Comparison of ENCODE assay signal across 8 mouse cellular contexts in the genomic region with DNA sequence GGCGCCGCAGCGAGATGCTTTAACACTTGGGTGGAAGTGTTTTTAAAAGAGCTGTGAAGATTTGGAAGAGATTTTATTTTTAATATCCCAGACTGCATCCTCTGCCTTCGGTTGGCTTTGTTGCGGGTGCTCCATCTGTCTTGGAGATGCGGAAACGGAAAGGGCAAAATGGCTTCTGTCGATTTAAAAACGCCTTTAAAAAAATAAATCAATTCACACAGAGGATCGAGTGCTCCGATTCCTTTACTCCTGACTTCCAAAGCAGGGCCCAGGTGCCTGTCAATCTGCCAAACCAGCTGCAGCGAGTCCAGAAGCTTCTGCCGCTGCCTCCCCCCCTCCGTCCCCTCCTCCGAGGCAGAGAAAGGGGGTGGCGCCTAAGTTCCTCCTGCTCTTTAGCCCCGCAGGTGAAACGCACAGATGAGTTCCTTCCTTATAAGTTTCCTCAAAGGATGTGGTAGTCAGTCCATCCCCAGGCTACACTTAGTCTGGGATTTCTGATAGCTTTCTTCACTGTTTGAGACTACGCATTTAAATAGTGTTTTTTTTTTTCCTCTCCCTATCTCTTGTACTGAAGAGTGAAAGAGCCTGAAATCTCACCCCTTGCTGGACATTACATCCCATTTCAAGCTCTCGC. TPM values are rescaled to one million over a fixed set of nuclear protein-coding genes. Genes with fewer than 3 reads are reported as not detected.
DNase-seq lines count a peak whose midpoint lies in the region; ATAC-seq and TF ChIP-seq lines count a peak whose summit lies in the region.

No protein-coding gene starts in this region.

- no peak overlapping the region for H3K27ac ChIP-seq in kidney, embryonic 14.5 days (ENCODE audit: low read depth, low read length)
- no peak overlapping the region for H3K27ac ChIP-seq in kidney, adult 2 months (ENCODE audit: insufficient read depth, low read depth, low read length)
- H3K27ac ChIP-seq in intestine, embryonic 16.5 days (ENCODE audit: low read length) = no peak overlapping the region
- peak overlapping the region; percentile 60 for H3K27ac ChIP-seq in neural tube, embryonic 15.5 days (replicated peaks)
- H3K27ac ChIP-seq in liver, embryonic 12.5 days = no peak overlapping the region

- no peaks in the 10 kb centered on the region for H3K27me3 ChIP-seq in kidney, embryonic 14.5 days (ENCODE audit: control insufficient read depth, insufficient read depth, low read length)
- no peaks in the 10 kb centered on the region; the same call in 1 of the 2 replicates for H3K27me3 ChIP-seq in kidney, adult 2 months (replicated peaks; ENCODE audit: control insufficient read depth, insufficient read depth, low read length)
- H3K27me3 ChIP-seq in intestine, embryonic 16.5 days (replicated peaks; ENCODE audit: control insufficient read depth, insufficient read depth, low read length) = no peaks in the 10 kb centered on the region
- H3K27me3 ChIP-seq in neural tube, embryonic 15.5 days (replicated peaks) = no peaks in the 10 kb centered on the region
- H3K27me3 ChIP-seq in liver, embryonic 12.5 days (replicated peaks) = no peaks in the 10 kb centered on the region

- no peak overlapping the region for H3K9ac ChIP-seq in kidney, embryonic 14.5 days (ENCODE audit: low read depth, low read length)
- H3K9ac ChIP-seq in intestine, embryonic 16.5 days (ENCODE audit: low read depth, low read length) = peak overlapping the region; percentile 27; the same call in 1 of the 2 replicates
- peak overlapping the region; percentile 34 for H3K9ac ChIP-seq in neural tube, embryonic 15.5 days (replicated peaks)
- no peak overlapping the region for H3K9ac ChIP-seq in liver, embryonic 12.5 days

- WGBS in kidney, embryonic 14.5 days = 49% methylated on average over 20 of the region's 20 CpGs
- WGBS in kidney, adult 2 months = 49% methylated on average over 20 of the region's 20 CpGs
- WGBS in intestine, embryonic 16.5 days = 44% methylated on average over 20 of the region's 20 CpGs
- 26% methylated on average over 20 of the region's 20 CpGs for WGBS in neural tube, embryonic 15.5 days
- 55% methylated on average over 20 of the region's 20 CpGs for WGBS in liver, embryonic 12.5 days (ENCODE audit: insufficient replicate concordance)

- 0 out of 2 replicates have a peak, but pooled peaks cover 5% of the 10 kb centered on the region for H3K4me1 ChIP-seq in kidney, embryonic 14.5 days (ENCODE audit: control insufficient read depth, insufficient read depth, low read length)
- no peaks in the 10 kb centered on the region for H3K4me1 ChIP-seq in kidney, adult 2 months (ENCODE audit: control insufficient read depth, insufficient read depth, low read length)
- H3K4me1 ChIP-seq in intestine, embryonic 16.5 days (ENCODE audit: control insufficient read depth, insufficient read depth, low read length) = no peaks in the 10 kb centered on the region
- peaks cover 10% of the 10 kb centered on the region for H3K4me1 ChIP-seq in neural tube, embryonic 15.5 days
- H3K4me1 ChIP-seq in liver, embryonic 12.5 days = no peaks in the 10 kb centered on the region

- no peak for DNase-seq in kidney, adult 2 months
- DNase-seq in brain, adult 2 months (ENCODE audit: low read depth, low spot score) = peak; percentile 65
- DNase-seq in cerebellum, postnatal 36 days = peak; percentile 43 to 45
- DNase-seq in T-cell, adult 2 months (ENCODE audit: low spot score) = no peak

- no peaks in the 10 kb centered on the region for H3K9me3 ChIP-seq in kidney, embryonic 14.5 days (ENCODE audit: control insufficient read depth, low read length)
- H3K9me3 ChIP-seq in intestine, embryonic 16.5 days (ENCODE audit: control insufficient read depth, low read length) = no peaks in the 10 kb centered on the region
- no peaks in the 10 kb centered on the region for H3K9me3 ChIP-seq in neural tube, embryonic 15.5 days (replicated peaks)
- no peaks in the 10 kb centered on the region for H3K9me3 ChIP-seq in liver, embryonic 12.5 days (replicated peaks)

- no peak for ATAC-seq in kidney, embryonic 14.5 days (ENCODE audit: low FRiP score, low TSS enrichment)
- ATAC-seq in intestine, embryonic 16.5 days = no peak
- ATAC-seq in neural tube, embryonic 15.5 days (ENCODE audit: low FRiP score) = peak; percentile 57
- ATAC-seq in liver, embryonic 12.5 days = no peak

- peak overlapping the region; percentile 31; the same call in 1 of the 2 replicates for H3K4me2 ChIP-seq in kidney, embryonic 14.5 days (replicated peaks; ENCODE audit: low read depth, low read length)
- H3K4me2 ChIP-seq in intestine, embryonic 16.5 days (ENCODE audit: low read depth, low read length) = peak overlapping the region; percentile 40
- H3K4me2 ChIP-seq in neural tube, embryonic 15.5 days = peak overlapping the region; percentile 55
- H3K4me2 ChIP-seq in liver, embryonic 12.5 days = no peak overlapping the region

- TF ChIP-seq POLR2A in kidney, adult 2 months (IDR thresholded peaks at IDR 0.05; ENCODE audit: low read depth, low read length) = no peak

- TF ChIP-seq CTCF in kidney, adult 2 months (conservative IDR thresholded peaks at IDR 0.05; ENCODE audit: insufficient read depth, insufficient read length, low read depth, low read length) = no peak

- H3K4me3 ChIP-seq in kidney, embryonic 14.5 days (ENCODE audit: low read length) = peak overlapping the region; percentile 10; the same call in 1 of the 2 replicates
- no peak overlapping the region for H3K4me3 ChIP-seq in kidney, adult 2 months (ENCODE audit: insufficient read depth, low read depth, low read length)
- peak overlapping the region; percentile 14; the same call in 1 of the 2 replicates for H3K4me3 ChIP-seq in intestine, embryonic 16.5 days (ENCODE audit: low read length)
- peak overlapping the region; percentile 29 for H3K4me3 ChIP-seq in neural tube, embryonic 15.5 days (replicated peaks)
- H3K4me3 ChIP-seq in liver, embryonic 12.5 days = no peak overlapping the region

- no peaks in the 10 kb centered on the region for H3K36me3 ChIP-seq in kidney, embryonic 14.5 days (ENCODE audit: control insufficient read depth, insufficient read depth, low read length)
- H3K36me3 ChIP-seq in kidney, adult 2 months (ENCODE audit: control insufficient read depth, insufficient read depth, low read length) = no peaks in the 10 kb centered on the region
- H3K36me3 ChIP-seq in intestine, embryonic 16.5 days (ENCODE audit: control insufficient read depth, insufficient read depth, low read length) = no peaks in the 10 kb centered on the region
- H3K36me3 ChIP-seq in neural tube, embryonic 15.5 days = no peaks in the 10 kb centered on the region
- H3K36me3 ChIP-seq in liver, embryonic 12.5 days = no peaks in the 10 kb centered on the region

RNA-seq across cellular contexts. Expression of gene Nin, which starts 17.6 kb away (rescaled TPM):
- 10.8 and 20.3 TPM in 2 replicates for polyA plus RNA-seq in kidney, embryonic 14.5 days (2014; fragmentation: Nextera tagmentation; extraction: Ambion mirVana)
- polyA plus RNA-seq in kidney, adult 2 months (2012; rRNA removed) = 4.9 and 5.2 TPM in 2 replicates
- polyA plus RNA-seq in intestine, embryonic 16.5 days (2015; fragmentation: Nextera tagmentation; extraction: Ambion mirVana) = 5.7 and 5.8 TPM in 2 replicates
- 9.1 and 10.6 TPM in 2 replicates for polyA plus RNA-seq in neural tube, embryonic 15.5 days (2015; fragmentation: Nextera tagmentation; extraction: Ambion mirVana)
- polyA plus RNA-seq in liver, embryonic 12.5 days (2016; fragmentation: Nextera tagmentation; extraction: Ambion mirVana) = 4.0 and 4.4 TPM in 2 replicates

RNA-seq across cellular contexts. Expression of gene Abhd12b, which starts 22.8 kb away (rescaled TPM):
- not detected in 2 replicates for polyA plus RNA-seq in kidney, embryonic 14.5 days (2014; fragmentation: Nextera tagmentation; extraction: Ambion mirVana)
- polyA plus RNA-seq in kidney, adult 2 months (2012; rRNA removed) = not detected in 2 replicates
- polyA plus RNA-seq in intestine, embryonic 16.5 days (2015; fragmentation: Nextera tagmentation; extraction: Ambion mirVana) = 0.23 and 0.28 TPM in 2 replicates
- polyA plus RNA-seq in neural tube, embryonic 15.5 days (2015; fragmentation: Nextera tagmentation; extraction: Ambion mirVana) = 0.20 and 0.22 TPM in 2 replicates
- polyA plus RNA-seq in liver, embryonic 12.5 days (2016; fragmentation: Nextera tagmentation; extraction: Ambion mirVana) = not detected in 2 replicates

Comparison
In these comparisons a context has a peak if more than half of its experiments do, and no peak if none do; other contexts are left out.
1. H3K4me3 ChIP-seq: peak in kidney, embryonic 14.5 days (single experiment), intestine, embryonic 16.5 days (single experiment) and neural tube, embryonic 15.5 days (single experiment); none in kidney, adult 2 months (single experiment) and liver, embryonic 12.5 days (single experiment).
2. H3K9ac ChIP-seq: peak in intestine, embryonic 16.5 days (single experiment) and neural tube, embryonic 15.5 days (single experiment); none in kidney, embryonic 14.5 days (single experiment) and liver, embryonic 12.5 days (single experiment).
3. DNase-seq: peak in brain, adult 2 months (single experiment) and cerebellum, postnatal 36 days (2 of 2); none in kidney, adult 2 months (single experiment) and T-cell, adult 2 months (single experiment).